Mouse (Mus musculus) kidney, adult 18-20 months (tissue): Measurements from ENCODE around the gene Kcnab1.

ENCODE experiments used
- DNase-seq: peaks from one replicate; pipeline ENCODE4 v3.0.0; 2021

The Kcnab1 gene

GRCm38 (mm10) chr3:65108945-65109921 is at the start of gene Kcnab1:
TSS of gene Kcnab1 (plus strand) at chr3:65109384.
- DNase-seq: peak; percentile 2

GRCm38 (mm10) chr3:65088295-65088694 is 20.9 kb upstream of the Kcnab1 start:
- no peak for DNase-seq

- DNase-seq: no peak
Measured at GRCm38 (mm10) chr3:65104117-65104516, 5.1 kb upstream of the Kcnab1 start.

- no peak for DNase-seq
Measured at GRCm38 (mm10) chr3:65110190-65110589, 1.0 kb downstream of the Kcnab1 start.

- no peak for DNase-seq
Measured at GRCm38 (mm10) chr3:65111176-65111575, 2.0 kb downstream of the Kcnab1 start.

- DNase-seq: no peak
Measured at GRCm38 (mm10) chr3:65115164-65115563, 6.0 kb downstream of the Kcnab1 start.

GRCm38 (mm10) chr3:65116958-65117357 is 7.8 kb downstream of the Kcnab1 start:
- DNase-seq: no peak

- DNase-seq: no peak
Measured at GRCm38 (mm10) chr3:65117365-65117764, 8.2 kb downstream of the Kcnab1 start.

GRCm38 (mm10) chr3:65124975-65125374 is 15.8 kb downstream of the Kcnab1 start:
- no peak for DNase-seq

- no peak for DNase-seq
Measured at GRCm38 (mm10) chr3:65129625-65130024, 20.4 kb downstream of the Kcnab1 start.

- DNase-seq: no peak
Measured at GRCm38 (mm10) chr3:65134931-65135330, 25.7 kb downstream of the Kcnab1 start.

- no peak for DNase-seq
Measured at GRCm38 (mm10) chr3:65136897-65137296, 27.7 kb downstream of the Kcnab1 start.

GRCm38 (mm10) chr3:65138739-65139138 is 29.6 kb downstream of the Kcnab1 start:
- no peak for DNase-seq

- no peak for DNase-seq
Measured at GRCm38 (mm10) chr3:65145152-65145551, 36.0 kb downstream of the Kcnab1 start.

GRCm38 (mm10) chr3:65151808-65152207 is 42.6 kb downstream of the Kcnab1 start:
- DNase-seq: no peak

GRCm38 (mm10) chr3:65172964-65173363 is 63.8 kb downstream of the Kcnab1 start:
- DNase-seq: no peak

GRCm38 (mm10) chr3:65174564-65174963 is 65.4 kb downstream of the Kcnab1 start:
- no peak for DNase-seq

- no peak for DNase-seq
Measured at GRCm38 (mm10) chr3:65175819-65176218, 66.6 kb downstream of the Kcnab1 start.

GRCm38 (mm10) chr3:65176846-65177245 is 67.7 kb downstream of the Kcnab1 start:
- no peak for DNase-seq

GRCm38 (mm10) chr3:65187833-65188698 is 78.9 kb downstream of the Kcnab1 start:
- DNase-seq: no peak

GRCm38 (mm10) chr3:65200611-65201010 is 91.4 kb downstream of the Kcnab1 start:
- DNase-seq: no peak

GRCm38 (mm10) chr3:65203361-65204117 is 94.4 kb downstream of the Kcnab1 start:
- DNase-seq: no peak
